Mouse (Mus musculus): ENCODE measurements at regions not wholly inside any gene's neighbourhood (a gene's known extent, or its start where the extent isn't known, plus 50 kb on each side); places are given as distances from the start of the nearest gene placed in this dataset.
A peak's percentile ranks its signal among the peaks of the same experiment; 100 is the strongest.
"Not testable (repeated sequence)": the region's sequence is repeated elsewhere in the genome, so short reads cannot be mapped to it uniquely, and the experiment has no call there.

GRCm38 (mm10) chr12:97218445-97218844 lies 1040.8 kb downstream of the Galc start:
- peak; percentile 8 for DNase-seq

- DNase-seq = no peak
Measured at GRCm38 (mm10) chr12:97217608-97218007, 1041.7 kb downstream of the Galc start.

GRCm38 (mm10) chr12:97203636-97204389 lies 1055.4 kb downstream of the Galc start:
- DNase-seq = no peak

- DNase-seq = no peak
Measured at GRCm38 (mm10) chr12:97161853-97162252, 1097.4 kb downstream of the Galc start.

- DNase-seq = no peak
Measured at GRCm38 (mm10) chr12:97161429-97161828, 1097.8 kb downstream of the Galc start.

- DNase-seq = no peak
Measured at GRCm38 (mm10) chr12:97158332-97158731, 1100.9 kb downstream of the Galc start.

- no peak for DNase-seq
Measured at GRCm38 (mm10) chr12:97157748-97158147, 1101.5 kb downstream of the Galc start.

- peak; percentile 49 for DNase-seq
Measured at GRCm38 (mm10) chr12:97156499-97157110, 1102.7 kb downstream of the Galc start.

GRCm38 (mm10) chr12:97142720-97143119 lies 1116.5 kb downstream of the Galc start:
- DNase-seq = no peak

GRCm38 (mm10) chr12:97137924-97138323 lies 1121.3 kb downstream of the Galc start:
- no peak for DNase-seq

- no peak for DNase-seq
Measured at GRCm38 (mm10) chr12:97130276-97130675, 1129.0 kb downstream of the Galc start.

GRCm38 (mm10) chr12:97090577-97091214 lies 1168.6 kb downstream of the Galc start:
- DNase-seq = no peak

GRCm38 (mm10) chr12:97061352-97061895 lies 1197.8 kb downstream of the Galc start:
- not testable (repeated sequence) for DNase-seq

GRCm38 (mm10) chr12:97047674-97048073 lies 1211.6 kb downstream of the Galc start:
- DNase-seq = peak; percentile 2
